Mouse (Mus musculus) liver, embryonic 12.5 days (tissue): ENCODE results near the gene Ssh1. TPM values are rescaled to one million over a fixed set of nuclear protein-coding genes. Genes with fewer than 3 reads are reported as not detected.
A peak's percentile ranks its signal among the peaks of the same experiment; 100 is the strongest.

ENCODE experiments used
- ATAC-seq: fragments of 200-750 bp; cut with Nextera tagmentation; 2 replicates; pipeline ENCODE4 v1.8.0; 2017; ENCODE audit warnings: moderate number of reproducible peaks, mild to moderate bottlenecking, moderate library complexity
- H3K27ac ChIP-seq: fragments of 300-500 bp; sonication (generic); 2 replicates; pipeline ENCODE4 v1.5.1; 2016; ENCODE audit warnings: mild to moderate bottlenecking
- H3K27me3 ChIP-seq: fragments of 300-500 bp; sonication (generic); replicated peaks from 2 replicates; pipeline ENCODE4 v1.6.1; 2016; ENCODE audit warnings: mild to moderate bottlenecking, moderate library complexity
- H3K36me3 ChIP-seq: fragments of 300-500 bp; sonication (generic); 2 replicates; pipeline ENCODE4 v1.6.1; 2016; ENCODE audit warnings: mild to moderate bottlenecking, moderate library complexity
- H3K4me1 ChIP-seq: fragments of 300-500 bp; sonication (generic); 2 replicates; pipeline ENCODE4 v1.6.1; 2016
- H3K4me2 ChIP-seq: fragments of 300-500 bp; sonication (generic); 2 replicates; pipeline ENCODE4 v1.6.1; 2016; ENCODE audit warnings: mild to moderate bottlenecking, moderate library complexity
- H3K4me3 ChIP-seq: fragments of 300-500 bp; sonication (generic); 2 replicates; pipeline ENCODE4 v1.5.1; 2016; ENCODE audit warnings: mild to moderate bottlenecking, moderate library complexity
- H3K9ac ChIP-seq: fragments of 300-500 bp; sonication (generic); 2 replicates; pipeline ENCODE4 v1.6.1; 2016; ENCODE audit warnings: mild to moderate bottlenecking, moderate library complexity
- H3K9me3 ChIP-seq: fragments of 300-500 bp; sonication (generic); replicated peaks from 2 replicates; pipeline ENCODE4 v1.6.1; 2016; ENCODE audit warnings: mild to moderate bottlenecking, moderate library complexity
- WGBS: fragments of 180-500 bp; shearing (Covaris S2); methylation state at CpG from one replicate; pipeline ENCODE4 v1.1.7; 2016; ENCODE audit not compliant: insufficient replicate concordance; 5-methylcytosine and 5-hydroxymethylcytosine counted together
- polyA plus RNA-seq: library from polyadenylated mRNA; unstranded; fragments of >200 nt; fragmentation: Nextera tagmentation; extraction: Ambion mirVana; gene quantifications from 2 replicates; pipeline ENCODE4 v1.2.1, GENCODE M21; 2016

Gene Ssh1
- polyA plus RNA-seq, 1 experiment from 2014 or later, result 8.9 TPM

- Histone ChIP-seq H3K36me3 (peaks cover 15% of the 10 kb centered on the region), H3K4me3 (no peak overlapping the region), H3K27ac (peak overlapping the region; percentile 20; the same call in 1 of the 2 replicates), H3K27me3 (peaks cover 18% of the 10 kb centered on the region), H3K9ac (0 out of 2 replicates have a peak overlapping the region, but pooled peaks have one; percentile 4), H3K9me3 (no peaks in the 10 kb centered on the region), H3K4me1 (peaks cover 86% of the 10 kb centered on the region), H3K4me2 (peak overlapping the region; percentile 98; the same call in 1 of the 2 replicates)
- ATAC-seq, result no peak
- WGBS, result 73% methylated on average over 7 of the region's 7 CpGs
Observed at GRCm38 (mm10) chr5:113991141-113991540, 2.6 kb downstream of the Ssh1 start.

- Histone ChIP-seq H3K27me3 (peaks cover 13% of the 10 kb centered on the region), H3K36me3 (peaks cover 15% of the 10 kb centered on the region), H3K4me1 (peaks cover 91% of the 10 kb centered on the region), H3K9ac (peak overlapping the region; percentile 61; the same call in 1 of the 2 replicates), H3K9me3 (no peaks in the 10 kb centered on the region), H3K27ac (peak overlapping the region; percentile 85), H3K4me2 (peak overlapping the region; percentile 60), H3K4me3 (no peak overlapping the region)
- no peak for ATAC-seq
- WGBS, result 82% methylated on average over 5 of the region's 5 CpGs
Observed at GRCm38 (mm10) chr5:113990593-113990992, 3.1 kb downstream of the Ssh1 start.

- H3K4me1 ChIP-seq, result peaks cover 96% of the 10 kb centered on the region
- peak overlapping the region; percentile 60 for H3K4me2 ChIP-seq
- peak overlapping the region; percentile 41 for H3K4me3 ChIP-seq
Observed at GRCm38 (mm10) chr5:113989437-113990024, 4.2 kb downstream of the Ssh1 start.

GRCm38 (mm10) chr5:113986182-113986961 is 7.3 kb downstream of the Ssh1 start:
- H3K36me3 ChIP-seq, result peaks cover 37% of the 10 kb centered on the region
- no peak for ATAC-seq
- peak overlapping the region; percentile 76 for H3K4me2 ChIP-seq
- 0 out of 2 replicates have a peak overlapping the region, but pooled peaks have one; percentile 6 for H3K4me3 ChIP-seq
- H3K27me3 ChIP-seq, result no peaks in the 10 kb centered on the region
- H3K9ac ChIP-seq, result peak overlapping the region; percentile 75
- no peaks in the 10 kb centered on the region for H3K9me3 ChIP-seq
- 43% methylated on average over 9 of the region's 9 CpGs for WGBS
- peak overlapping the region; percentile 96 for H3K27ac ChIP-seq
- H3K4me1 ChIP-seq, result peaks cover 98% of the 10 kb centered on the region

More at GRCm38 (mm10) chr5:113989437-113990024, 4.2 kb downstream of the Ssh1 start:
- ATAC-seq, result peak; percentile 64
- Histone ChIP-seq H3K27ac (peak overlapping the region; percentile 85), H3K9ac (peak overlapping the region; percentile 61), H3K9me3 (no peaks in the 10 kb centered on the region), H3K27me3 (0 out of 2 replicates have a peak, but pooled peaks cover 4% of the 10 kb centered on the region), H3K36me3 (peaks cover 15% of the 10 kb centered on the region)
- 62% methylated on average over 20 of the region's 20 CpGs for WGBS

GRCm38 (mm10) chr5:113985737-113986136 is 8.0 kb downstream of the Ssh1 start:
- Histone ChIP-seq H3K4me3 (no peak overlapping the region; the same call in 1 of the 2 replicates), H3K27ac (peak overlapping the region; percentile 96), H3K27me3 (no peaks in the 10 kb centered on the region), H3K9me3 (no peaks in the 10 kb centered on the region), H3K4me1 (peaks cover 98% of the 10 kb centered on the region), H3K4me2 (peak overlapping the region; percentile 76), H3K9ac (peak overlapping the region; percentile 75), H3K36me3 (peaks cover 40% of the 10 kb centered on the region)
- ATAC-seq, result no peak
- WGBS, result 50% methylated on average over 2 of the region's 2 CpGs

GRCm38 (mm10) chr5:113984025-113984740 is 9.5 kb downstream of the Ssh1 start:
- peak; percentile 90 for ATAC-seq
- Histone ChIP-seq H3K27me3 (no peaks in the 10 kb centered on the region), H3K4me1 (peaks cover 98% of the 10 kb centered on the region), H3K36me3 (peaks cover 38% of the 10 kb centered on the region), H3K27ac (peak overlapping the region; percentile 96), H3K9ac (peak overlapping the region; percentile 75), H3K4me3 (peak overlapping the region; percentile 50), H3K9me3 (no peaks in the 10 kb centered on the region), H3K4me2 (peak overlapping the region; percentile 76)
- 41% methylated on average over 13 of the region's 13 CpGs for WGBS

- Histone ChIP-seq H3K9me3 (no peaks in the 10 kb centered on the region), H3K4me3 (peak overlapping the region; percentile 50), H3K27ac (peak overlapping the region; percentile 96), H3K27me3 (no peaks in the 10 kb centered on the region), H3K4me1 (peaks cover 98% of the 10 kb centered on the region), H3K4me2 (peak overlapping the region; percentile 76), H3K9ac (peak overlapping the region; percentile 75), H3K36me3 (peaks cover 35% of the 10 kb centered on the region)
- ATAC-seq, result no peak
- WGBS, result 50% methylated on average over 6 of the region's 6 CpGs
Observed at GRCm38 (mm10) chr5:113983541-113983940, 10.2 kb downstream of the Ssh1 start.

- no peak for ATAC-seq
- 76% methylated on average over 8 of the region's 8 CpGs for WGBS
- peak overlapping the region; percentile 96 for H3K27ac ChIP-seq
- H3K27me3 ChIP-seq, result no peaks in the 10 kb centered on the region
- H3K4me1 ChIP-seq, result peaks cover 99% of the 10 kb centered on the region
- H3K4me2 ChIP-seq, result peak overlapping the region; percentile 63
- H3K4me3 ChIP-seq, result peak overlapping the region; percentile 1; the same call in 1 of the 2 replicates
- no peaks in the 10 kb centered on the region for H3K9me3 ChIP-seq
- peak overlapping the region; percentile 60 for H3K9ac ChIP-seq
- peaks cover 39% of the 10 kb centered on the region for H3K36me3 ChIP-seq
Observed at GRCm38 (mm10) chr5:113981843-113982242, 11.9 kb downstream of the Ssh1 start.

GRCm38 (mm10) chr5:113981171-113981570 is 12.5 kb downstream of the Ssh1 start:
- Histone ChIP-seq H3K4me3 (no peak overlapping the region), H3K4me1 (peaks cover 99% of the 10 kb centered on the region), H3K27ac (peak overlapping the region; percentile 96), H3K36me3 (peaks cover 45% of the 10 kb centered on the region), H3K27me3 (no peaks in the 10 kb centered on the region), H3K4me2 (peak overlapping the region; percentile 63), H3K9ac (peak overlapping the region; percentile 60), H3K9me3 (no peaks in the 10 kb centered on the region)
- WGBS, result 49% methylated on average over 6 of the region's 6 CpGs
- no peak for ATAC-seq

- ATAC-seq, result peak; percentile 49
- Histone ChIP-seq H3K9me3 (no peaks in the 10 kb centered on the region), H3K27ac (peak overlapping the region; percentile 96), H3K4me1 (peaks cover 99% of the 10 kb centered on the region), H3K4me2 (peak overlapping the region; percentile 63), H3K36me3 (peaks cover 48% of the 10 kb centered on the region), H3K27me3 (no peaks in the 10 kb centered on the region), H3K9ac (peak overlapping the region; percentile 60), H3K4me3 (peak overlapping the region; percentile 18; the same call in 1 of the 2 replicates)
- WGBS, result 21% methylated on average over 1 of the region's 1 CpGs
Observed at GRCm38 (mm10) chr5:113980511-113980910, 13.2 kb downstream of the Ssh1 start.

GRCm38 (mm10) chr5:113977309-113977708 is 16.4 kb downstream of the Ssh1 start:
- Histone ChIP-seq H3K4me1 (peaks cover 100% of the 10 kb centered on the region), H3K4me2 (peak overlapping the region; percentile 85), H3K27ac (peak overlapping the region; percentile 97), H3K36me3 (peaks cover 41% of the 10 kb centered on the region), H3K9ac (peak overlapping the region; percentile 64), H3K9me3 (no peaks in the 10 kb centered on the region), H3K27me3 (no peaks in the 10 kb centered on the region), H3K4me3 (no peak overlapping the region)
- ATAC-seq, result peak; percentile 78
- WGBS, result 56% methylated on average over 8 of the region's 8 CpGs
